Mouse (Mus musculus) left cerebral cortex, adult 2 months (tissue): ENCODE results near the gene Ttll8. TPM values are rescaled to one million over a fixed set of nuclear protein-coding genes. Genes with fewer than 3 reads are reported as not detected.

Source experiments
- DNase-seq, 2 experiments: peaks; one replicate each; pipeline ENCODE4 v3.0.0; 2021 to 2022; ENCODE audit warnings: low spot score in 2 of 2, mixed read lengths in 1 of 2; ENCODE audit errors: extremely low spot score in 1 of 2
- H3K27ac ChIP-seq: fragments of 200-600 bp; 2 replicates; pipeline ENCODE4 v1.8.1; 2022
- H3K4me3 ChIP-seq: fragments of 200-600 bp; 2 replicates; pipeline ENCODE4 v1.8.1; 2022
- CTCF ChIP-seq: fragments of 200-600 bp; IDR thresholded peaks from 2 replicates; pipeline ENCODE4 v1.8.1; 2022; ENCODE audit warnings: antibody characterized with exemption, mild to moderate bottlenecking, moderate library complexity
- intact Hi-C: fragments of 180-260 bp; cut with DNase I; formaldehyde crosslinking; loops from one replicate; pipeline ENCODE4 v1.15.1; 2025
- total RNA-seq, 2 experiments: library from RNA; stranded (reverse); gene quantifications; 2 replicates each; pipeline ENCODE4 v1.2.3; 2021

Gene Ttll8
- total RNA-seq, 2 experiments from 2014 or later = 1.2 to 2.4 TPM

DNA sequence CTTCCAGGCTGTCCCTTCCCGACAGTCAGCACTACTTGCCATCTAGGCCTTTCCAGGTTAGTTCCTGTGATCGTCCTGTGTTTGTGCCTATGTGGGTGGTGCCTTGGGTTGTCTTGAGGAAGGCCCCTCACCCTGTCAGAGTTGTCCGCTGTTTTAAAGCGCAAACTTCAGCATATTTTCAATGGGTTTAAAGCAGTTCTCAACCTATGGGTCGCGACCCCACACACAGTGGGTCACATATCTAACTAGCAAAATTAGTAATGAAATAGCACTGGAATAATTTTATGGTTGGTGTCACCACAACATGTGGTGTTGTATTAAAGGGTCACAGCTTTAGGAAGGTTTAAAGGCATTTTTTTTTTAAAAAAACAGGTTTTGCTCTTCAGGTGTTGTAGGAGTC is 1.1 kb upstream of the Ttll8 start:
- Histone ChIP-seq H3K4me3 (no peak overlapping the region), H3K27ac (no peak overlapping the region)
- no peak for TF ChIP-seq CTCF
- intact Hi-C loops = no loop called here
- no peak for DNase-seq

DNA sequence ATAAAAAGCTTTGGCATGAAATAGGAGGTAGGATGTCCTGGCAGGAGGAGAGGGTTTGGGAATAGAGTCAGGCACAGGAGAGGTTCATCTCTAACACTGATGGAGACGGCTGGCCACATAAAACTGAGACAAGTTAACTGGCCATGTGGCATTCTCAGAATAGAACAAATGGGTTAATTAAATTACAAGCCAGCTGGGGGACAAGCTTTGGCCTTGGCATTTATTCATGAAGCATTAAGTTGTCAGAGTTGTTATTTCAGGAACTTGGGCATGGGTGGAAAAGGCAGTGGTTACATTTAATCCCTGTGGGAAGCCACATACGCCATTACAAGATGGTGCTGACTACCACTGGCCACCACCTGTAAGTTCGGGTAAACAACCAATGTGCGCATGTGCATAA is 3.0 kb downstream of the Ttll8 start:
- TF ChIP-seq CTCF = no peak
- no peak for DNase-seq
- no peak overlapping the region for H3K27ac ChIP-seq
- H3K4me3 ChIP-seq = no peak overlapping the region
- intact Hi-C loops = no loop called here

- intact Hi-C loops = no loop called here
- TF ChIP-seq CTCF = no peak; the same call in 1 of the 2 replicates
- Histone ChIP-seq H3K4me3 (no peak overlapping the region), H3K27ac (no peak overlapping the region)
- DNase-seq = no peak
These were observed 7.4 kb downstream of the Ttll8 start for GRCm38 (mm10) chr15:88946851-88947250.

DNA sequence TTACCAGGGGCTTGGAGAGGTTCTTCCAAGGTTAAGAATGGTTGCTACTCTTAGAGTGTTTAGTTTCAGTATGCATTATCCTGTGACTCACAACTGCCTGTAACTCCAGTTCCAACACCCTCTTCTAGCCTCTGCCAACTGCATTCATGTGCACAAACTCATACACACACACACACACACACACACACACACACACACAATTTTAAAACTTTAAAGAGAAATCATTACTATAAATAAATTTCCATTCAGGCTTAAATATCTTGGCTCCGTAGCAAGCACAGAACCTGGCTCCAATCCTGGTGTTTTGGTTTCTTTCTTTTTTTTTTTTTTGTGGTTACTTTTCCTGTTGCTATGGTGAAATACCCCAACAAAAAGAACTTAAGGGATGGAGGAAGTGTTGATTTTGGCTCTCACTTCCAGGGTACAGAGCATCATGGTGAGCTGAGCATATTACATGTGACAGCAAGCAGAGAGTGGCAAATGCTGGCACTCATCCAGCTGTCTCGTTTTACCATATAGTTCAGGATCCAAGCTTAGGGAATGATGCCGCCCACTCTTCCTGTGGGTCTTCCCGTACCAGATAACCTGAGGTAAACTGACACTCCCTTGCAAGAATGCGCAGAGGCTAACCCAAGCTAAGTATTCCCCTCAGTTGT is 10.2 kb downstream of the Ttll8 start:
- DNase-seq = no peak
- intact Hi-C loops = no loop called here
- TF ChIP-seq CTCF = no peak

GRCm38 (mm10) chr15:88942783-88943182 is 11.4 kb downstream of the Ttll8 start:
- no peak for DNase-seq
- no peak overlapping the region for H3K27ac ChIP-seq
- intact Hi-C loops = no loop called here
- no peak overlapping the region for H3K4me3 ChIP-seq
- TF ChIP-seq CTCF = no peak

More for the DNA sequence above, 10.2 kb downstream of the Ttll8 start:
- Histone ChIP-seq H3K4me3 (no peak overlapping the region), H3K27ac (no peak overlapping the region)

DNA sequence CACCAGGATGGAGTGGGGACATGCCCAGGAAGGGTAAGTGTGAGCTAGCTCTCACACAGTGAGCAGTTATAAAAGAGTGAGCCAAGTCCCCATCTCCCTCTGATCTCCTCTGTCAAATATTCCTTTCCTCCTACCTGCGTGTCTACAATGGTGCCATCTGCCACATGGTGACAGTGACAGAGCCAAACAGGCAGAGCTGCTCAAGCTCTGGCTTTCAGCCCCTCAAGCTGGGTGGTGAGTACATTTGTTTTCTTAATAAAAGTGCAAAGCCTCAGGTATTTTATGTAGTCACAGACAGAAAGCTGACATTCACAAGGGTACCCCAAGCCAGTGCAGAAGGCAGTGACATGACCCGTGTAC is 16.9 kb downstream of the Ttll8 start:
- Histone ChIP-seq H3K27ac (no peak overlapping the region), H3K4me3 (no peak overlapping the region)
- no peak for DNase-seq
- TF ChIP-seq CTCF = no peak
- intact Hi-C loops = loop anchor here (10.0 kb wide), 1 partner anchor 138 kb away; the partner anchor contains the start of gene Trabd

GRCm38 (mm10) chr15:88936619-88937290 is 17.5 kb downstream of the Ttll8 start:
- DNase-seq = no peak
- Histone ChIP-seq H3K4me3 (no peak overlapping the region), H3K27ac (no peak overlapping the region)
- intact Hi-C loops = loop anchor here (10.0 kb wide), 1 partner anchor 138 kb away; the partner anchor contains the start of gene Trabd
- no peak for TF ChIP-seq CTCF

GRCm38 (mm10) chr15:88934141-88934540 is 20.1 kb downstream of the Ttll8 start:
- no peak for DNase-seq
- no peak overlapping the region for H3K27ac ChIP-seq
- intact Hi-C loops = loop anchor here (5.0 to 10.0 kb wide), 3 partner anchors 141 to 278 kb away; partner anchors contain the start of genes Ppp6r2 and Trabd
- no peak overlapping the region for H3K4me3 ChIP-seq
- peak; percentile 60 for TF ChIP-seq CTCF

- intact Hi-C loops = loop anchor here (5.0 to 10.0 kb wide), 3 partner anchors 142 to 280 kb away; partner anchors contain the start of genes Ppp6r2 and Trabd
These were observed 21.6 kb downstream of the Ttll8 start for GRCm38 (mm10) chr15:88932667-88933066.

DNA sequence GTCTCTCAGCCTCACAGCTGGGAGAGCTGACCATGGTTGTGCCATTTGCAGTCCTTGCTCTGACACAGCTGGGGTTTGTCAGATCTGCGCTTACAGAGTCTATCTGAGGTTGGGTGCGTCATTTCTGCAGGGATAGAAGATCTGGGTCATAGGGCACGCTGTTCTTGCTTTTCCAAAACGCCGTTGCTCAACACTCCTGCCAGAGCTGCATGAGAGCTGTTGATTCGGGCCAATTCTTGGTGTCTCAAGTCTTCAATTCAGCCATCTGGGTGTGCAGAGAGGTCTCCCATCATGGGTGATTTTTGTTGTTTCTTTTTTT is 32.3 kb downstream of the Ttll8 start:
- H3K27ac ChIP-seq = no peak overlapping the region
- DNase-seq = no peak
- TF ChIP-seq CTCF = no peak
- intact Hi-C loops = loop anchor here (1.0 to 2.0 kb wide), 2 partner anchors 45 to 94 kb away; no protein-coding TSS in a partner anchor
- no peak overlapping the region for H3K4me3 ChIP-seq

More at GRCm38 (mm10) chr15:88932667-88933066, 21.6 kb downstream of the Ttll8 start:
- no peak for DNase-seq
- no peak for TF ChIP-seq CTCF
- H3K27ac ChIP-seq = no peak overlapping the region
- H3K4me3 ChIP-seq = no peak overlapping the region

GRCm38 (mm10) chr15:88921131-88921991 is 32.9 kb downstream of the Ttll8 start:
- TF ChIP-seq CTCF = peak; percentile 88
- Histone ChIP-seq H3K27ac (no peak overlapping the region), H3K4me3 (no peak overlapping the region)
- intact Hi-C loops = loop anchor here (1.0 to 2.0 kb wide), 2 partner anchors 45 to 93 kb away; no protein-coding TSS in a partner anchor
- DNase-seq = peak; percentile 67 to 72

DNA sequence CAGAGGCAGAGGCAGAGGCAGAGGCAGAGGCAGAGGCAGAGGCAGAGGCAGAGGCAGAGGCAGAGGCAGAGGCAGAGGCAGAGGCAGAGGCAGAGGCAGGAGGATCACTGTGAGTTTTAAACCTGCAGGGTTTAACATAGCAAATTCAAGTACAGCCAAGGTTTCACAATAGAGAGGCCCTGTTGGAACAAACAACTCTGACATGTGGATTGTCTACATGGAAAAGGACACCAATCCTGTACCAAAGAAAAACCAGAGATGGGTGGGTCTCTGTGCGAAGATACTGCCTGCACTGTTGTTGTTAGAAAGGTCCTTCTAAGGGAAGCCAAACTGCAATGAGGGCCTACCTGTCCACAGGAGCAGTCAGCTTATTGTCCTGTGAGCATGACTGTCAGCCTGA is 34.2 kb downstream of the Ttll8 start:
- intact Hi-C loops = loop anchor here (2.0 kb wide), 1 partner anchor 43 kb away; no protein-coding TSS in a partner anchor
- DNase-seq = no peak
- TF ChIP-seq CTCF = no peak
- Histone ChIP-seq H3K27ac (no peak overlapping the region), H3K4me3 (no peak overlapping the region)
